Mouse (Mus musculus) kidney, adult 18-20 months (tissue): ENCODE data around the gene Cpeb1.
A peak's percentile ranks its signal among the peaks of the same experiment; 100 is the strongest.

Source experiments
- DNase-seq: peaks from one replicate; pipeline ENCODE4 v3.0.0; 2021

Cpeb1 gene

GRCm38 (mm10) chr7:81369724-81370123 is 85.5 kb downstream of the Cpeb1 start:
- DNase-seq = no peak

- no peak for DNase-seq
Observed at GRCm38 (mm10) chr7:81367946-81368345, 87.3 kb downstream of the Cpeb1 start.

GRCm38 (mm10) chr7:81356975-81357374 is 98.3 kb downstream of the Cpeb1 start:
- DNase-seq = no peak

GRCm38 (mm10) chr7:81356360-81356759 is 98.9 kb downstream of the Cpeb1 start:
- no peak for DNase-seq

- DNase-seq = no peak
Observed at GRCm38 (mm10) chr7:81355746-81356145, 99.5 kb downstream of the Cpeb1 start.

- no peak for DNase-seq
Observed at GRCm38 (mm10) chr7:81351826-81352225, 103.4 kb downstream of the Cpeb1 start.

- DNase-seq = no peak
Observed at GRCm38 (mm10) chr7:81348206-81348605, 107.1 kb downstream of the Cpeb1 start.

- no peak for DNase-seq
Observed at GRCm38 (mm10) chr7:81345447-81346170, 109.7 kb downstream of the Cpeb1 start.

- DNase-seq = peak; percentile 99
Observed at GRCm38 (mm10) chr7:81344544-81345446, 110.5 kb downstream of the Cpeb1 start, which contains the start of gene Rps17. TSS of gene Rps17 (minus strand) at chr7:81345254.

- DNase-seq = no peak
Observed at GRCm38 (mm10) chr7:81343831-81344230, 111.4 kb downstream of the Cpeb1 start.

- peak; percentile 37 for DNase-seq
Observed at GRCm38 (mm10) chr7:81343316-81343715, 111.9 kb downstream of the Cpeb1 start.

GRCm38 (mm10) chr7:81342356-81343094 is 112.7 kb downstream of the Cpeb1 start:
- DNase-seq = no peak

- DNase-seq = no peak
Observed at GRCm38 (mm10) chr7:81341563-81341962, 113.7 kb downstream of the Cpeb1 start.

GRCm38 (mm10) chr7:81339783-81340182 is 115.5 kb downstream of the Cpeb1 start:
- peak; percentile 69 for DNase-seq

GRCm38 (mm10) chr7:81338522-81338873 is 116.8 kb downstream of the Cpeb1 start:
- DNase-seq = no peak

GRCm38 (mm10) chr7:81337785-81338521 is 117.3 kb downstream of the Cpeb1 start:
- no peak for DNase-seq

GRCm38 (mm10) chr7:81336432-81336786 is 118.9 kb downstream of the Cpeb1 start:
- peak; percentile 69 for DNase-seq

GRCm38 (mm10) chr7:81335705-81336431 is 119.4 kb downstream of the Cpeb1 start:
- DNase-seq = no peak

- no peak for DNase-seq
Observed at GRCm38 (mm10) chr7:81331851-81332250, 123.4 kb downstream of the Cpeb1 start.

- no peak for DNase-seq
Observed at GRCm38 (mm10) chr7:81330767-81331166, 124.5 kb downstream of the Cpeb1 start.

- DNase-seq = no peak
Observed at GRCm38 (mm10) chr7:81327661-81328060, 127.6 kb downstream of the Cpeb1 start.

- DNase-seq = no peak
Observed at GRCm38 (mm10) chr7:81326859-81327258, 128.4 kb downstream of the Cpeb1 start.
